Mouse (Mus musculus): ENCODE data around the gene Dgkz. TPM values are rescaled to one million over a fixed set of nuclear protein-coding genes. Genes with fewer than 3 reads are reported as not detected.

Gene Dgkz
- polyA plus RNA-seq, 1 experiment: 295 TPM

- Histone ChIP-seq H3K4me1 (ENCODE audit: control insufficient read depth, insufficient read depth, insufficient read length, low read length) (peaks cover 37% of the 10 kb centered on the region), H3K36me3 (ENCODE audit: control insufficient read depth, insufficient read depth, low read length) (peaks cover 74% of the 10 kb centered on the region), H3K27me3 (ENCODE audit: control insufficient read depth, insufficient read depth, low read length) (no peaks in the 10 kb centered on the region), H3K27ac (ENCODE audit: insufficient read depth, low read depth, low read length) (no peak overlapping the region), H3K4me3 (ENCODE audit: low read depth, low read length) (no peak overlapping the region)
- WGBS: 75% methylated on average over 9 of the region's 9 CpGs
- TF ChIP-seq CTCF (IDR thresholded peaks at IDR 0.05; ENCODE audit: extremely low read depth, insufficient read length, insufficient replicate concordance, low read depth, low read length) (no peak), POLR2A (IDR thresholded peaks at IDR 0.05; ENCODE audit: low read depth, low read length) (no peak)
Observed at GRCm38 (mm10) chr2:91934826-91935525, 40.7 kb downstream of the Dgkz start.

- Histone ChIP-seq H3K36me3 (ENCODE audit: control insufficient read depth, insufficient read depth, low read length) (peaks cover 65% of the 10 kb centered on the region), H3K27ac (ENCODE audit: insufficient read depth, low read depth, low read length) (no peak overlapping the region), H3K4me3 (ENCODE audit: low read depth, low read length) (no peak overlapping the region), H3K27me3 (ENCODE audit: control insufficient read depth, insufficient read depth, low read length) (no peaks in the 10 kb centered on the region), H3K4me1 (ENCODE audit: control insufficient read depth, insufficient read depth, insufficient read length, low read length) (peaks cover 34% of the 10 kb centered on the region)
- TF ChIP-seq POLR2A (IDR thresholded peaks at IDR 0.05; ENCODE audit: low read depth, low read length) (no peak), CTCF (IDR thresholded peaks at IDR 0.05; ENCODE audit: extremely low read depth, insufficient read length, insufficient replicate concordance, low read depth, low read length) (no peak)
- 59% methylated on average over 8 of the region's 8 CpGs for WGBS
Observed at GRCm38 (mm10) chr2:91934016-91934415, 41.6 kb downstream of the Dgkz start.

- Histone ChIP-seq H3K4me3 (ENCODE audit: low read depth, low read length) (no peak overlapping the region), H3K27ac (ENCODE audit: insufficient read depth, low read depth, low read length) (no peak overlapping the region), H3K4me1 (ENCODE audit: control insufficient read depth, insufficient read depth, insufficient read length, low read length) (peaks cover 30% of the 10 kb centered on the region), H3K27me3 (ENCODE audit: control insufficient read depth, insufficient read depth, low read length) (no peaks in the 10 kb centered on the region), H3K36me3 (ENCODE audit: control insufficient read depth, insufficient read depth, low read length) (peaks cover 60% of the 10 kb centered on the region)
- TF ChIP-seq POLR2A (IDR thresholded peaks at IDR 0.05; ENCODE audit: low read depth, low read length) (no peak), CTCF (IDR thresholded peaks at IDR 0.05; ENCODE audit: extremely low read depth, insufficient read length, insufficient replicate concordance, low read depth, low read length) (no peak)
- WGBS: 76% methylated on average over 9 of the region's 9 CpGs
Observed at GRCm38 (mm10) chr2:91933471-91933870, 42.2 kb downstream of the Dgkz start.

GRCm38 (mm10) chr2:91932737-91933350, 42.8 kb downstream of the Dgkz start:
- Histone ChIP-seq H3K4me3 (ENCODE audit: low read depth, low read length) (no peak overlapping the region), H3K4me1 (ENCODE audit: control insufficient read depth, insufficient read depth, insufficient read length, low read length) (peaks cover 34% of the 10 kb centered on the region), H3K27me3 (ENCODE audit: control insufficient read depth, insufficient read depth, low read length) (no peaks in the 10 kb centered on the region), H3K36me3 (ENCODE audit: control insufficient read depth, insufficient read depth, low read length) (peaks cover 53% of the 10 kb centered on the region), H3K27ac (ENCODE audit: insufficient read depth, low read depth, low read length) (no peak overlapping the region)
- TF ChIP-seq POLR2A (IDR thresholded peaks at IDR 0.05; ENCODE audit: low read depth, low read length): no peak
- TF ChIP-seq CTCF (IDR thresholded peaks at IDR 0.05; ENCODE audit: extremely low read depth, insufficient read length, insufficient replicate concordance, low read depth, low read length): no peak
- 17% methylated on average over 6 of the region's 6 CpGs for WGBS

GRCm38 (mm10) chr2:91932160-91932711, 43.4 kb downstream of the Dgkz start, which contains the start of gene Mdk:
TSS of gene Mdk (minus strand) at chr2:91932297.
- Histone ChIP-seq H3K36me3 (ENCODE audit: control insufficient read depth, insufficient read depth, low read length) (peaks cover 47% of the 10 kb centered on the region), H3K27ac (ENCODE audit: insufficient read depth, low read depth, low read length) (no peak within 1 kb of the TSS), H3K4me1 (ENCODE audit: control insufficient read depth, insufficient read depth, insufficient read length, low read length) (peaks cover 34% of the 10 kb centered on the region), H3K27me3 (ENCODE audit: control insufficient read depth, insufficient read depth, low read length) (no peaks in the 10 kb centered on the region), H3K4me3 (ENCODE audit: low read depth, low read length) (peak within 1 kb of the TSS; percentile 43)
- 14% methylated on average over 16 of the region's 16 CpGs for WGBS
- TF ChIP-seq POLR2A (IDR thresholded peaks at IDR 0.05; ENCODE audit: low read depth, low read length) (no peak), CTCF (IDR thresholded peaks at IDR 0.05; ENCODE audit: extremely low read depth, insufficient read length, insufficient replicate concordance, low read depth, low read length) (no peak)

- TF ChIP-seq POLR2A (IDR thresholded peaks at IDR 0.05; ENCODE audit: low read depth, low read length): 0 out of 2 replicates have a peak, but pooled peaks have one; percentile 10
- no peak for TF ChIP-seq CTCF (IDR thresholded peaks at IDR 0.05; ENCODE audit: extremely low read depth, insufficient read length, insufficient replicate concordance, low read depth, low read length)
- H3K27ac ChIP-seq (ENCODE audit: insufficient read depth, low read depth, low read length): no peak overlapping the region
- no peaks in the 10 kb centered on the region for H3K27me3 ChIP-seq (ENCODE audit: control insufficient read depth, insufficient read depth, low read length)
- 39% methylated on average over 50 of the region's 50 CpGs for WGBS
- peaks cover 40% of the 10 kb centered on the region for H3K36me3 ChIP-seq (ENCODE audit: control insufficient read depth, insufficient read depth, low read length)
- H3K4me3 ChIP-seq (ENCODE audit: low read depth, low read length): peak overlapping the region; percentile 43
- H3K4me1 ChIP-seq (ENCODE audit: control insufficient read depth, insufficient read depth, insufficient read length, low read length): peaks cover 34% of the 10 kb centered on the region
Observed at GRCm38 (mm10) chr2:91931328-91932159, 44.1 kb downstream of the Dgkz start.

All from small intestine, adult 2 months (tissue).